Mouse (Mus musculus) layer of hippocampus, postnatal 14 days (tissue): ENCODE measurements at regions not wholly inside any gene's neighbourhood (a gene's known extent, or its start where the extent isn't known, plus 50 kb on each side); places are given as distances from the start of the nearest gene placed in this dataset.

ENCODE experiments used
- DNase-seq, 2 experiments: peaks; one replicate each; pipeline ENCODE4 v3.0.0; 2021 to 2022; ENCODE audit warnings: low spot score in 2 of 2, mixed read lengths in 1 of 2

DNA sequence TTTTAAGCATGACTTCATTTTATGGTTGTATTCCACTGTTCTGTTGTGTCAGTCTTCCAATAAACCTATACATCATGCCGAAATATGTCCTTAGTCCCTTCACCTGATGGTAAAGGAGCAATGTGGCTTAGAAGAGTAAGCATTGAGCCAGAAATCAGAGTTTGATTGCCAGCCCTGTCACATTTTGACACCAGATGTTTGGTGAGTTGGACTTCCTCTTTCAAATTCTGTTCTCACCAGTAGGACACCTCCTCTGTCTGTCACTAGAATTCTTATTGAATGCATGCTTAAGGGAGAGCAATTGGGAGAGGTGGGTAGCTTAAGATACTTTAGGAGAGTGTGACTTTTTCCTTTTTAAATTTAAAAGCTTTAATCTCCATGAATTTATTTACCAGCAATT, 779.1 kb upstream of the Gm8797 start:
- no peak for DNase-seq

DNA sequence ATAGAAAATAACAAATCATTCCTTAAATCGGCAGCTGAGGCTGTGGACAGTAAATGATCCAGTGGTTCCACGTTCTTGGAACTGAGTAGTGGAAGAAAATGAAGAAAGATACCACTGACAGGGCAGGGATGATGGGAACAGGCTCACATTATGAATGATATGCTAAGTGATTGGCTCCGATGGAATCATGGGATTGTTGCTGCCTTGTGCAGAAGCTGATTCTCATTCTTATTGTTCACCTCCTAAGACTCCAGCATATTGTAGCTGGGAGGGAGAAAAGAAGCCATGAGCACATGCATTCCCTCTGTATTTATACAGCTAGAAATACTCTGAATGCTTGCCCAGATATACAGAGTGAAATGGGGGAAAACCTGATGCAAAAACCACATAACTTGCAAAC, 777.3 kb upstream of the Gm8797 start:
- DNase-seq, result no peak

DNA sequence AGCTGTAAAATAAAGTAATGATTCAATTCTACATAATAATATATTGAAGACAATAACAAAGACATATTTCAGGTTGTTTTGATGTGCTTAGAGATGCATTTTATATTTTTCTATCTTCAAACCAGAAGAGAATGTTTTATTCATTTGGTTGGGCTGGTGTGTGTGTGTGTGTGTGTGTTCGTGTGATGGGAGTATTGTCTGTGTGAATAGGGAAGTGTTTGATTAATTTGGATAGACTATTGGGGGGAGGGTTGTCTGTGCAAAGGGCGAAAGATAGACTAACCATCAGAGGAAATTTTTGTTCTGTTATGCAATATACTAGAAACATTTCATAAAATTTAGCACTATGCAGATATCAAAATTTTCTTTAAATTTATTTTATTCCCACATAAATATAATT, 776.8 kb upstream of the Gm8797 start:
- no peak for DNase-seq

DNA sequence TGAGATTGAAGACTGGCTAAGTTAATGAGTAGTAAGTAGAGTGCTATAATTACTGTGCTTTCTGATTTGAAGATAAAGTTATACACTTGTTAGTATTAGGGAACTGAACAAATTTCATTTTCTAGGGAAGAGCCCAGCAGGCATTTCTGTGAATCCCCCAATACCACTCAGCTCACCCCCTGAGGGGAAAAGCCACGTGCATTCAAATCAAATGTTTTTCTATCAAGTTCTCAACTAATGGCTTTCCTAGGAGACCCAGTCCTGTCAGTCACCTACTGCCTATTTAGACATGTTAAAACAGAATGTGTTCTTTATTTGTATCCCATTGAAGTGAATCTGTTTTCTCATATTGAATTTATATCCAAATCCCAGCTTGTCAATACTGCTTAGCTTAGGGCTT, 775.9 kb upstream of the Gm8797 start:
- no peak for DNase-seq

DNA sequence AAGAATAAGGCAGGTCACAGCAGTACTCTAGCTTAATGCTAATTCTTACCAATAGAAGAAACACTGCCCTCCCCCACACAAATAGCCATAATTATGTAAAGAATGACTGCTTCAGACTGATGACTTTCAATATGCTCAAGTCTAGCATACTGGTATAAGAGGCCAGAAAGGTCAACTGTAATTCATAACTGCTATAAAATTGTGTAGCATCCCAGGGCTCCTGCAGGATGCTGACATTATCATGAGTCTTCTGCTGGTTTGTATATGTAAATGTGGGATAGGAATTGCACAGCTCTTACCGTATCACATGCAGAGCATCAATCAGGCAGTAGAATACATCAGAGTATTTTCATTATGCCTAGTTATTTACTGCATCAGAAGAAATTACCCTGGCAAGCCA, 774.3 kb upstream of the Gm8797 start:
- no peak for DNase-seq

DNA sequence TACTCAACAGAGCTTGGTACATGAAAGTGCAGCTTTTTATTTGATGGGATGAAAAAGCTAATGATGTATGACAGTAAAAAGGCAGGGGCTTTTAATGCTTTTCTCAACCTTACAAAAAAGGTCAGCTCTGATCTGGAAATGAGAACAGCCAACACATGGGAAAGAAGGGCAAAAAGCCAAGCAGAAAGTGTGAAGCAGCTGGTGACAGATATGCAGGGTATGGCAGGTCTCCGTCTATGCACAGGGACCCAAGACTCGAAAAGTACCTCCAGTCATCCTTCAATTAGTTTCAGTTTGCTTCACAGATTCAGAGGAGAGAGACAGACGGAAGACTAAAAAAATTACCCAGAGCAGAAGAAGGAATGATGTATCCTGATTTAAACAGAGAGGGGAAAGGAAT, 732.9 kb upstream of the Gm8797 start:
- DNase-seq, result no peak
